Mouse (Mus musculus) small intestine, adult 2 months (tissue): ENCODE results near the gene Barx1.

ENCODE experiments used
- CTCF ChIP-seq: fragments of 200-500 bp; IDR thresholded peaks from 2 replicates; pipeline ENCODE4 v1.5.1; 2012; ENCODE audit warnings: low read depth, mild to moderate bottlenecking, control low read depth, inconsistent platforms, low read length, moderate library complexity, mixed read lengths; ENCODE audit not compliant: insufficient replicate concordance, insufficient read length; ENCODE audit errors: extremely low read depth
- POLR2A ChIP-seq: fragments of 200-500 bp; IDR thresholded peaks from 2 replicates; pipeline ENCODE4 v1.6.1; 2012; ENCODE audit warnings: low read depth, mild to moderate bottlenecking, control low read depth, inconsistent platforms, low read length, moderate library complexity

- TF ChIP-seq CTCF (no peak), POLR2A (no peak)
Observed at GRCm38 (mm10) chr13:48663211-48663987, 601 bp downstream of the Barx1 start.
